Mouse (Mus musculus) hindbrain, embryonic 14.5 days (tissue): ENCODE measurements at regions not wholly inside any gene's neighbourhood (a gene's known extent, or its start where the extent isn't known, plus 50 kb on each side); places are given as distances from the start of the nearest gene placed in this dataset.

Source experiments
- ATAC-seq: fragments of 200-750 bp; cut with Nextera tagmentation; 2 replicates; pipeline ENCODE4 v1.8.0; 2017; ENCODE audit warnings: moderate number of reproducible peaks, mild to moderate bottlenecking, moderate TSS enrichment, moderate library complexity; ENCODE audit not compliant: low FRiP score
- DNase-seq: peaks from one replicate; pipeline ENCODE4 v3.0.0-alpha.2; 2015; ENCODE audit warnings: low spot score
- H3K27ac ChIP-seq: fragments of 300-500 bp; sonication (generic); 2 replicates; pipeline ENCODE4 v1.5.1; 2014; ENCODE audit warnings: mild to moderate bottlenecking, moderate library complexity
- H3K27me3 ChIP-seq: fragments of 300-500 bp; sonication (generic); 2 replicates; pipeline ENCODE4 v1.6.1; 2014; ENCODE audit warnings: mild to moderate bottlenecking, low read length, mixed read lengths; ENCODE audit not compliant: control insufficient read depth, insufficient read depth
- H3K36me3 ChIP-seq: fragments of 300-500 bp; sonication (generic); replicated peaks from 2 replicates; pipeline ENCODE4 v1.6.1; 2014; ENCODE audit not compliant: control insufficient read depth, insufficient read depth
- H3K4me1 ChIP-seq: fragments of 300-500 bp; sonication (generic); replicated peaks from 2 replicates; pipeline ENCODE4 v1.6.1; 2014; ENCODE audit warnings: antibody characterized with exemption, low read length, mixed read lengths; ENCODE audit not compliant: control insufficient read depth, insufficient read depth
- H3K4me2 ChIP-seq: fragments of 300-500 bp; sonication (generic); replicated peaks from 2 replicates; pipeline ENCODE4 v1.6.1; 2014; ENCODE audit warnings: mild to moderate bottlenecking, moderate library complexity
- H3K4me3 ChIP-seq: fragments of 300-500 bp; sonication (generic); replicated peaks from 2 replicates; pipeline ENCODE4 v1.5.1; 2014; ENCODE audit warnings: mild to moderate bottlenecking, low read length
- H3K9ac ChIP-seq: fragments of 300-500 bp; sonication (generic); 2 replicates; pipeline ENCODE4 v1.6.1; 2014
- H3K9me3 ChIP-seq: fragments of 300-500 bp; sonication (generic); 2 replicates; pipeline ENCODE4 v1.6.1; 2016; ENCODE audit warnings: low read length; ENCODE audit not compliant: control insufficient read depth
- WGBS: fragments of 180-500 bp; shearing (Covaris S2); extraction: QIAGEN DNeasy Blood & Tissue Kit; methylation state at CpG from one replicate; pipeline ENCODE4 v1.1.7; 2014; 5-methylcytosine and 5-hydroxymethylcytosine counted together

DNA sequence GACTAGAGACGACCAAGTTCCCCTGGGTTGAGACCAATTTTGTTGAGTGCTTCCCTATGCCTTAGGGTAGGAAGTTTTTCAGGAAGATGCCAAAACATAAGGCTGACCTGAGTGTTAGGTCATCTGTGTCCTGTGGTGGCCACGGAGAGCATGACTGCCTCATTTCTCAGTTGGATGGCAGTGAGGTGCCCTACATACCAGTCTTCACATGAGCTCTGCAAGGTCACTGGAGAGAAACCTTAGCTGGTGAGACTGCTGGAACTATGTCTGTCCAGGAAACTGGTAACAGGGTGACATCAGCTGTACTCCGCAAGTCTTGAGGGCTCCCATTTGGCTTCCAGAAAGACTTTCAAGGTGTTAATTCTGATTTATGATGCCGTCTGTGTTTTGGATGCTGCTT, 167.9 kb upstream of the Tent5a start:
- Histone ChIP-seq H3K36me3 (no peaks in the 10 kb centered on the region), H3K4me2 (no peak overlapping the region), H3K9ac (no peak overlapping the region), H3K27ac (no peak overlapping the region), H3K4me1 (no peaks in the 10 kb centered on the region), H3K27me3 (no peaks in the 10 kb centered on the region), H3K9me3 (no peaks in the 10 kb centered on the region), H3K4me3 (no peak overlapping the region)
- DNase-seq: no peak
- 88% methylated on average over 4 of the region's 4 CpGs for WGBS
- no peak for ATAC-seq

DNA sequence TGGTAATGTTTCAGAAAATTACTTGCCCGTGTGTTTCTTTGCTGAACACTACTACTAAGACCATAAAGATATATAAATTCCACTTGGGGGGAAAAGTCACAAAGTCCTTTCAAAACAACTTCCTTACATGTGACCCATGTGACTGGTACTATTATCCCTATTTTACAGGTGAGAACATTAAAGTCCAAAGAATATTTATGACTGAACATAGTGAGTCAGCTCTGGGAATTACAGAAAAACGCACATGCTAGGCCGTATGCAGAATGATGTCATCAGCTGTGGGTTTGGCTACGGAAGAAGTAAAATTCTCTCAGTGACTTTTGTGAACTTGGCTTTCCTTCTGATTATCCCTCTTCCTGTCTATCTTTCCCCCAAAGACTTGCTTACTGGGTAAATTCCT, 166.6 kb upstream of the Tent5a start:
- Histone ChIP-seq H3K4me3 (no peak overlapping the region), H3K27ac (no peak overlapping the region), H3K36me3 (no peaks in the 10 kb centered on the region), H3K9ac (no peak overlapping the region), H3K9me3 (no peaks in the 10 kb centered on the region), H3K27me3 (no peaks in the 10 kb centered on the region), H3K4me2 (no peak overlapping the region), H3K4me1 (no peaks in the 10 kb centered on the region)
- WGBS: 92% methylated on average over 4 of the region's 4 CpGs
- ATAC-seq: no peak
- DNase-seq: no peak

DNA sequence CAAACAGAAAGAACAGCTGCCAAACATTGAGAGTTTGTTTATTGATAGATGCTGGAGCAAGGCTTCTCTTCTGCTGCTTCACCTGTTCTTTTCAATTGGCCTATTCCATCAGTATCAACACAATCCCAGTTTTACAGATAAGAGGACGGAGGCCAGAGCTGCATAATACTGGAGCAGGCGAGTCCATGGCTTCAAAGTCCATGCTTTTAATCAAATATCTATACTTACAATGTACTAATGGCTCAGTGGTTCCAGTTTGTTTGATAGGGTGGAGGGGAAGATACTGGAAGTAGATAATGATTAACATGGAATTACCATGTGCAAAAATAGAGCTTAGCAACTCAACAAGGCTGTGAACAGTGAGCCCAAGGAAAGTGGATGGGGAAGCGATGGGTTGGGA, 163.2 kb upstream of the Tent5a start:
- Histone ChIP-seq H3K4me3 (no peak overlapping the region), H3K9me3 (no peaks in the 10 kb centered on the region), H3K27ac (no peak overlapping the region), H3K36me3 (no peaks in the 10 kb centered on the region), H3K27me3 (no peaks in the 10 kb centered on the region), H3K9ac (no peak overlapping the region), H3K4me2 (no peak overlapping the region), H3K4me1 (no peaks in the 10 kb centered on the region)
- 96% methylated on average over 3 of the region's 3 CpGs for WGBS
- DNase-seq (no peak), ATAC-seq (no peak)

DNA sequence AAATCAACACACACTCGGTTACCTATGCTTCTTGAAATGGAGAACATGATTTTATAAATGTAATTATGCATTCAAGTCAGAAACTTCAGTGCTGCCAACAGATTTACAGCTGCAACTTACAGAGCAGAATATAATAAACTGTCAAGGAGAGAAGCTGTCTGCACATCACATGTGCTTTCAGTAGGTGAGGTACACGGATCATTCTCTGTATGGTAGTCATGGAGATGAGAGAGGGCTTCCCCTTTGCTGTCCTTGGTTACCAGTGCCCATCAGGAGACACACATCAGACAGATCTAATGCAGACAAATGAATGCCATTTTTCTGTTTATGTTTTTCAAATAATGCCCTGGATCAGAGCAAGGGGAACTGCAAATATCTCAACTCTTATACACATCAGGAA, 160.8 kb upstream of the Tent5a start:
- no peak overlapping the region for H3K4me2 ChIP-seq
- H3K9me3 ChIP-seq: no peaks in the 10 kb centered on the region
- H3K4me3 ChIP-seq: no peak overlapping the region
- no peaks in the 10 kb centered on the region for H3K36me3 ChIP-seq
- H3K27me3 ChIP-seq: no peaks in the 10 kb centered on the region
- no peak overlapping the region for H3K9ac ChIP-seq
- ATAC-seq: no peak
- no peak overlapping the region for H3K27ac ChIP-seq
- no peak for DNase-seq
- 29% methylated on average over 2 of the region's 2 CpGs for WGBS
- no peaks in the 10 kb centered on the region for H3K4me1 ChIP-seq

DNA sequence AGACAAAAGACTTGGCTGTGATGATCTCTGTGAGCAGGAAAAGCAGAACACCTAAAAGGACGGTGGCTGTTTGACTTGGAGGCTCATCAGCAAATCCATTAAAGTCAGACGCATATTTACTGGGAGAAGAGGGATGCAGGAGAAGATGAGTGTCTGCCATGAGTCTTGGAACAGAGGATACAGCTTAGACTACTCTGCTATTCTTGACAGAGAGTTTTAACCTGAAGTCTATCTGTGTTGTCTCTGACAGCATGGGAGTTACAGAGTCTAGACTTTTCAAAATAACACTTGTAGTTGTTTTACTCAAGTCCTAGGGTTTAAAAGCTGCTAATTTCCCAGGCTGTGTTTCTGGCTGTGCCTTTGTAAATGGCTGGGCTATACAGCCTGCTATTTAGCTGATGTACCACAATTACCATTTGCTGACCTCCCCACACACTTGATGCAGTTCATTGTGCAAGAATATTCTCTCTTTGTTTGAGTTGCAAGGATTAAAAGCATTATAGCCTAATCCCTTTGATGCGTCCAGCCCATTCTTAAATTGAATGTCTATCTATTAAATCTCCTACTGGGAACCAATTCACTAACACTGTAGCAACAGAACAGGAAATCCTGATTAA, 160.0 kb upstream of the Tent5a start:
- Histone ChIP-seq H3K4me1 (no peaks in the 10 kb centered on the region), H3K4me3 (no peak overlapping the region), H3K9ac (no peak overlapping the region), H3K36me3 (no peaks in the 10 kb centered on the region), H3K27ac (no peak overlapping the region), H3K27me3 (no peaks in the 10 kb centered on the region), H3K4me2 (no peak overlapping the region), H3K9me3 (no peaks in the 10 kb centered on the region)
- no peak for ATAC-seq
- DNase-seq: no peak
- 22% methylated on average over 3 of the region's 3 CpGs for WGBS

DNA sequence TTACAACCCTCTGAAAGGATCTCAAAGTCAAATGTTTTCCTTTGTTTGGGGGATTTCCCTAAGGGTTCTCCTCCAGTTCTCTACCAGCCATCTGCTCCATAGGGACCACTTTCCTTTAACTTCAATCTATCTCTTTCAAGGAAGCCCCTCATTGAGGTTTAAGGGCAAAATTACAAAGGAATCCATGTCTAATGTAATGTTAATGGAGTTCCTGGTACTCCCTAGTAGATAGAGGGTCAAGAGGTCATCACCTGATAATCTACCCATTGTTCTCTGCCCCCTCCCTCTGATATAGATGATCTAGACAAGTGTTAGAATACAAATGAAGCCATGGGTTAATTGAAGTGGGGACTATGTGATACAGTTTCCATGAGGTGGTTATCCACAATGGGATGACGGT, 158.6 kb upstream of the Tent5a start:
- no peak overlapping the region for H3K9ac ChIP-seq
- no peak overlapping the region for H3K4me3 ChIP-seq
- H3K9me3 ChIP-seq: no peaks in the 10 kb centered on the region
- no peak for DNase-seq
- H3K4me2 ChIP-seq: no peak overlapping the region
- H3K36me3 ChIP-seq: no peaks in the 10 kb centered on the region
- 61% methylated on average over 1 of the region's 1 CpGs for WGBS
- ATAC-seq: no peak
- H3K4me1 ChIP-seq: no peaks in the 10 kb centered on the region
- H3K27ac ChIP-seq: no peak overlapping the region
- H3K27me3 ChIP-seq: no peaks in the 10 kb centered on the region

DNA sequence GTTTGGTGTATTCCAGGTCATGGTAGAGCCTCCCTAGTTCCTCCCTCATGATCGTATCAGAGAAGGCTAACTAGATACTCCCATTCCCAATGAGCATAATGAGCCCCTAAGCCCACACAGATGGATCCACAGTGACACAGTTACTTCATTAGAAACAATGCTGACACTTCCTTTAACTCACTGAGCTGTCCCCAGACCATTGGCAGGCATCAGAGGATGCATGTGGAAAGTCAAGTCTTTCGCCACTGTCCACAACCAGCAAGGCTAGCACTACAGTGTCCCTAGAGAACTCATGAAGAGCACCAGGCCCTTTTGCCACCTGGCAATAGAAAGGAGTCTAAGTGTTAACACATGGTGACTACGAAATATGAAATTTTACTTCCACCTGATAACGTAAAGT, 156.1 kb upstream of the Tent5a start:
- no peak for DNase-seq

DNA sequence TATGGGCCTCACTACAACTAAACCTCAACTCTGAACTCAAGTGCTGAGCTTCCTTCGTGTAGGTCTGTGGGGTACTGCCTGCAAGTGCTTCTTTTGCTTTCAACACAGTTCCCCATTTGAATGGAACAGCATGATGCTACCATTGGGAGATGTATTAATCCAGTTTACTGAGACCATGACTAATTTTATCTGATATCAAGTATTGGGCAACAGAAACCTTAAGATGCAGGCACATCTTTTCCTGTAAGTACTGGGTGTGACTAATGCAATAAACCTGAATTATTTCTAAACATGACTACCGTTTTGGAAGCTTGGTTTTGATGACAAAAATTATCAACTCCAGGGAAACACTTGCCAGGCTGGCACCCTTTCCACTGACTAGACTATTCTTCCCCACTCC, 153.4 kb upstream of the Tent5a start:
- H3K36me3 ChIP-seq: no peaks in the 10 kb centered on the region
- 62% methylated on average over 2 of the region's 2 CpGs for WGBS
- no peaks in the 10 kb centered on the region for H3K9me3 ChIP-seq
- H3K4me3 ChIP-seq: no peak overlapping the region
- H3K27me3 ChIP-seq: no peaks in the 10 kb centered on the region
- H3K4me1 ChIP-seq: no peaks in the 10 kb centered on the region
- no peak for DNase-seq
- H3K4me2 ChIP-seq: no peak overlapping the region
- H3K27ac ChIP-seq: no peak overlapping the region
- ATAC-seq: no peak
- no peak overlapping the region for H3K9ac ChIP-seq

More for the DNA sequence above, 156.1 kb upstream of the Tent5a start:
- WGBS: 93% methylated on average over 4 of the region's 4 CpGs
- Histone ChIP-seq H3K4me3 (no peak overlapping the region), H3K4me1 (no peaks in the 10 kb centered on the region), H3K27ac (no peak overlapping the region), H3K9ac (no peak overlapping the region), H3K9me3 (no peaks in the 10 kb centered on the region), H3K4me2 (no peak overlapping the region), H3K36me3 (no peaks in the 10 kb centered on the region), H3K27me3 (no peaks in the 10 kb centered on the region)
- ATAC-seq: no peak

DNA sequence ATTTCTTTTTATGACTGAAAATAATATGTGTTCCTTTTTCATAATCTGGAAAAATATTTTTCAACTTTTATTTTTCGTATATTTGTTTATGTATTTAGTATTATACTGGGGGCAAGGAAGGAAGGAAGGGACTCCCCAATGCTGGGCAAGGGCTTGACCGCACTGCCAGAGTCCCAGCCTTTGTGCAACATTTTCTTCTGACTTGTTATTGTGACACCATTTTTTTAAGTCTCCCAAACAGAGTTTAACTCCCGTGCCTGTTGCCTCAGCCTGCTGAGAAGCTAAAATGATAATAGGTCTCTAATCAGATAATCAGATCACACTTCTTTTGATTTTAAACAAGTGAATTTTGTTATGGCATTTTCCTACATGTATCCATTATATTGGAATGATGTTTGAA, 148.1 kb upstream of the Tent5a start:
- no peaks in the 10 kb centered on the region for H3K36me3 ChIP-seq
- no peak overlapping the region for H3K27ac ChIP-seq
- H3K9me3 ChIP-seq: no peaks in the 10 kb centered on the region
- H3K4me1 ChIP-seq: no peaks in the 10 kb centered on the region
- H3K9ac ChIP-seq: no peak overlapping the region
- H3K4me2 ChIP-seq: no peak overlapping the region
- no peaks in the 10 kb centered on the region for H3K27me3 ChIP-seq
- no peak overlapping the region for H3K4me3 ChIP-seq
- DNase-seq: no peak
- 77% methylated on average over 3 of the region's 3 CpGs for WGBS
- no peak for ATAC-seq

DNA sequence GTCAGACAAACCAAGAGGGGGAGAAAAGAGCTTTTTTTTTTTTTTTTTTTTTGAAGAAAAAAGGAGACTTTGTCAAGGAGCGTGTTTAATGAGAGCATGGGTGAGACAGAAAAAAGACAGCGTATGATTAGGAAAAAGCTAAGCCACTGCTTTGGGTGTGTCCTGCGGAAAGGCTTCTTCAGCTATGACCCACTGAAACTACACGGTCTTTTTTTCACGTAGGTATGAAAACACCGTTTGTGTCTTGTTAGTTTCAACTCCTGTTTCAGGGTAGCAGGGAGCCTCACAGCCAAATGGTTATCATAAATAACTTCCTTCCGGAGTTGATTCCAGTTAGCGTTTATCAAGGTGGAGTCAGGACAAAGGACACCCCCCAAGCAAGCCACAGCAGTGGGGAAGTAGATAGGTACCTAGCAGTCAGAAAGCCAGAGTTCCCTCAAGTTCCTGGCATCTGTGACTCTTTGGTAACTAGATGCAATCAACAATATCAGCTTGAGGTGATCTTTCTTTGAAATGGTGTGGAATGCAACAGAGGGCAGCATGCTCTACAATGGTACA, 143.2 kb upstream of the Tent5a start:
- Histone ChIP-seq H3K27ac (no peak overlapping the region), H3K9me3 (no peaks in the 10 kb centered on the region), H3K27me3 (no peaks in the 10 kb centered on the region), H3K36me3 (no peaks in the 10 kb centered on the region), H3K4me3 (no peak overlapping the region), H3K4me1 (no peaks in the 10 kb centered on the region), H3K9ac (no peak overlapping the region), H3K4me2 (no peak overlapping the region)
- WGBS: 94% methylated on average over 8 of the region's 8 CpGs
- ATAC-seq: no peak
- no peak for DNase-seq
